Mouse (Mus musculus) lung, embryonic 14.5 days (tissue): ENCODE results near the gene Gng13. TPM values are rescaled to one million over a fixed set of nuclear protein-coding genes. Genes with fewer than 3 reads are reported as not detected.
A peak's percentile ranks its signal among the peaks of the same experiment; 100 is the strongest.

ENCODE experiments used
- ATAC-seq: fragments of 200-750 bp; cut with Nextera tagmentation; 2 replicates; pipeline ENCODE4 v1.8.0; 2017; ENCODE audit warnings: mild to moderate bottlenecking, moderate TSS enrichment, moderate library complexity; ENCODE audit not compliant: insufficient read depth
- DNase-seq: peaks from one replicate; pipeline ENCODE4 v3.0.0-alpha.2; 2015
- H3K27ac ChIP-seq: fragments of 300-500 bp; sonication (generic); 2 replicates; pipeline ENCODE4 v1.5.1; 2014; ENCODE audit warnings: low read depth, mild to moderate bottlenecking, moderate library complexity
- H3K27me3 ChIP-seq: fragments of 300-500 bp; sonication (generic); 2 replicates; pipeline ENCODE4 v1.6.1; 2014; ENCODE audit warnings: low read length, control low read depth; ENCODE audit not compliant: insufficient read depth
- H3K36me3 ChIP-seq: fragments of 300-500 bp; sonication (generic); 2 replicates; pipeline ENCODE4 v1.6.1; 2014; ENCODE audit warnings: control low read depth; ENCODE audit not compliant: insufficient read depth
- H3K4me1 ChIP-seq: fragments of 300-500 bp; sonication (generic); 2 replicates; pipeline ENCODE4 v1.6.1; 2014; ENCODE audit warnings: antibody characterized with exemption, control low read depth; ENCODE audit not compliant: insufficient read depth
- H3K4me2 ChIP-seq: fragments of 300-500 bp; sonication (generic); 2 replicates; pipeline ENCODE4 v1.6.1; 2014; ENCODE audit warnings: mild to moderate bottlenecking
- H3K4me3 ChIP-seq: fragments of 300-500 bp; sonication (generic); 2 replicates; pipeline ENCODE4 v1.5.1; 2014; ENCODE audit warnings: low read depth, low read length
- H3K9ac ChIP-seq: fragments of 300-500 bp; sonication (generic); 2 replicates; pipeline ENCODE4 v1.6.1; 2014
- H3K9me3 ChIP-seq: fragments of 300-500 bp; sonication (generic); 2 replicates; pipeline ENCODE4 v1.6.1; 2016; ENCODE audit warnings: low read depth, low read length, control low read depth
- CTCF ChIP-seq: IDR thresholded peaks from 2 replicates; pipeline ENCODE4 v1.5.1; 2016; ENCODE audit warnings: antibody characterized with exemption, low read depth
- WGBS: fragments of 180-500 bp; shearing (Covaris S2); extraction: QIAGEN DNeasy Blood & Tissue Kit; methylation state at CpG from one replicate; pipeline ENCODE4 v1.1.7; 2014; 5-methylcytosine and 5-hydroxymethylcytosine counted together
- polyA plus RNA-seq: library from polyadenylated mRNA; unstranded; fragments of >200 nt; fragmentation: Nextera tagmentation; extraction: Ambion mirVana; gene quantifications from 2 replicates; pipeline ENCODE4 v1.2.1, GENCODE M21; 2014

Gene Gng13
- polyA plus RNA-seq: 1.3 and 1.4 TPM in 2 replicates

- ATAC-seq (peak; percentile 57; the same call in 1 of the 2 replicates), DNase-seq (peak; percentile 62)
- H3K4me3 ChIP-seq: peak within 1 kb of the TSS; percentile 37
- H3K9ac ChIP-seq: peak within 1 kb of the TSS; percentile 41
- peaks cover 24% of the 10 kb centered on the region for H3K27me3 ChIP-seq
- H3K4me2 ChIP-seq: peak within 1 kb of the TSS; percentile 72
- 2% methylated on average over 45 of the region's 45 CpGs for WGBS
- H3K27ac ChIP-seq: no peak within 1 kb of the TSS
- no peaks in the 10 kb centered on the region for H3K9me3 ChIP-seq
- H3K4me1 ChIP-seq: 0 out of 2 replicates have a peak, but pooled peaks cover 2% of the 10 kb centered on the region
- peaks cover 33% of the 10 kb centered on the region for H3K36me3 ChIP-seq
- no peak for TF ChIP-seq CTCF
Measured at GRCm38 (mm10) chr17:25716711-25717637, at the start of gene Gng13. Gene Gng13 (plus strand): TSS chr17:25717171.

DNA sequence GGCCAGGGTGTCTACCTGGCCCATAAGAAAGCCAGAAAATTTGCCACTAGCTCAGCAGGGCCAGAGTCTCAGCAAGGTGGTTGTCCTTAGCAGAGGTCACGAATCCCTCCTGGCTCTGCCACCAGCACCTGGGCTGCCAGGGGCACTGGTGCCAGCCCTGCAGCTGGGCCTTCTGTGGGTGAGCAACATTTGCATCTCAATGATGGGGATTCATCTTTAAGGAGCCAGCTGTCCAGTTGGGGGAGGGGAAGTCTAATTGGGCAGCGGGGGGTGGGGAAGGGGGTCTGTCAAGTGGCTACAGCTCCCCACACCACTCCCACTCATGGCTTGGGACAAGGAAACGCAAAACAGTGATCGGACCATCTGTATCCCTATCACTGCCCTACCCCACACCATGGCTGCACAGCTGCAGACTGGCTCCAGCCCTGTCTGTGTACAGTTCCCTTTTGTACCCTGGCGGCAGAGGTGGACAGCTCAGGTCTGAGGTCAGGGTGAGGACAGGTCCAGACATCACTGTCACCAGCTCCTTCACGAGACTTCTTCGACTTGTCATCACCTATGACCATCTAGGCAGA, 48.4 kb upstream of the Gng13 start:
- no peak overlapping the region for H3K4me2 ChIP-seq
- no peaks in the 10 kb centered on the region for H3K9me3 ChIP-seq
- no peak for TF ChIP-seq CTCF
- ATAC-seq (no peak), DNase-seq (no peak)
- no peak overlapping the region for H3K9ac ChIP-seq
- 74% methylated on average over 7 of the region's 7 CpGs for WGBS
- H3K27me3 ChIP-seq: no peaks in the 10 kb centered on the region
- no peaks in the 10 kb centered on the region for H3K36me3 ChIP-seq
- no peaks in the 10 kb centered on the region for H3K4me1 ChIP-seq
- no peak overlapping the region for H3K27ac ChIP-seq
- H3K4me3 ChIP-seq: no peak overlapping the region

DNA sequence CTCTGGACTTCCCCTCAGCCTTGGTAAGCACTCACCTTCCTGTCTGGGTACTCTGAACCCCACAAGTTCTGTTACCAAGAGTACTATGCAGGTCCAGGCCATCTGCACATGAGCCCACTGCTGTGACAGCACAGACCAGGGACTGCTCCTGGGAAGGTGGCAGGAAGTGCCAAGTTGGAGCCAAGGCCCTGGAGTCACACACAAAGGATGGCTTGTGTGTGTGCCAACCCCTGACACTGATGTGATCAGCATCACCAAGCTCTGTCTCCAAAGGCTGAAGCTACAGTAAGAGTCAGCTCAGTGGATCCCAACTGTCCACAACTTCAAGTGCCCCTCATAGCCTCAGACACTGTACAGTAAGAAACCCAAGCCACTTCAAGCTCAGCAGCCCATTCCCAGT, 44.0 kb upstream of the Gng13 start:
- no peaks in the 10 kb centered on the region for H3K36me3 ChIP-seq
- no peak overlapping the region for H3K4me2 ChIP-seq
- H3K9ac ChIP-seq: no peak overlapping the region
- TF ChIP-seq CTCF: no peak
- no peaks in the 10 kb centered on the region for H3K4me1 ChIP-seq
- H3K4me3 ChIP-seq: no peak overlapping the region
- H3K27me3 ChIP-seq: no peaks in the 10 kb centered on the region
- DNase-seq: no peak
- no peak for ATAC-seq
- no peaks in the 10 kb centered on the region; the same call in 1 of the 2 replicates for H3K9me3 ChIP-seq
- H3K27ac ChIP-seq: no peak overlapping the region

GRCm38 (mm10) chr17:25677969-25678368, 39.0 kb upstream of the Gng13 start:
- H3K9me3 ChIP-seq: no peaks in the 10 kb centered on the region; the same call in 1 of the 2 replicates
- no peak for TF ChIP-seq CTCF
- H3K27me3 ChIP-seq: no peaks in the 10 kb centered on the region
- no peaks in the 10 kb centered on the region for H3K4me1 ChIP-seq
- no peak for DNase-seq
- 66% methylated on average over 6 of the region's 6 CpGs for WGBS
- H3K4me3 ChIP-seq: no peak overlapping the region
- H3K36me3 ChIP-seq: no peaks in the 10 kb centered on the region
- H3K4me2 ChIP-seq: no peak overlapping the region
- no peak for ATAC-seq
- H3K9ac ChIP-seq: no peak overlapping the region
- no peak overlapping the region for H3K27ac ChIP-seq

DNA sequence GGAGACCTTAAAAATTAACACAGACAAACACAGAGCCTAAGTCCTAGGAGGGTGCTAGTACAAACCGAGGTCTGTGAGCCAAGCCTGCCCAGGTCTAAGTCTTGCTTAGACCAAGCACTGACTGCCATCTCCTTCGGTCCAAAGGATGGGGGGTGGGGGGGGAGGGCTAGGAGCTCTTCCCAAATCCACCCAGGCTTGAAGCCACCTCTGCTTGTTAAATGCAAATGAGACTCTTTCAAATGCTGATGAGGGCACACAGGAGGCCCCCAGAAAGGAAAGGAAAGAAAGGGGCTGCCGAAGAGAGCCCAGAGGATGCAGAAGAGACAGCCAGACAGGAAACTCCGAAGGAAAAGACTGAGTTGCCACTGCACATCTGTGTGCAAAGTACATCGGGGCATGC, 37.2 kb upstream of the Gng13 start:
- H3K9me3 ChIP-seq: no peaks in the 10 kb centered on the region; the same call in 1 of the 2 replicates
- no peaks in the 10 kb centered on the region for H3K27me3 ChIP-seq
- no peak for ATAC-seq
- no peak overlapping the region for H3K27ac ChIP-seq
- H3K4me2 ChIP-seq: no peak overlapping the region
- no peaks in the 10 kb centered on the region for H3K4me1 ChIP-seq
- no peaks in the 10 kb centered on the region for H3K36me3 ChIP-seq
- H3K4me3 ChIP-seq: no peak overlapping the region
- DNase-seq: no peak
- no peak for TF ChIP-seq CTCF
- 23% methylated on average over 5 of the region's 5 CpGs for WGBS
- no peak overlapping the region for H3K9ac ChIP-seq

DNA sequence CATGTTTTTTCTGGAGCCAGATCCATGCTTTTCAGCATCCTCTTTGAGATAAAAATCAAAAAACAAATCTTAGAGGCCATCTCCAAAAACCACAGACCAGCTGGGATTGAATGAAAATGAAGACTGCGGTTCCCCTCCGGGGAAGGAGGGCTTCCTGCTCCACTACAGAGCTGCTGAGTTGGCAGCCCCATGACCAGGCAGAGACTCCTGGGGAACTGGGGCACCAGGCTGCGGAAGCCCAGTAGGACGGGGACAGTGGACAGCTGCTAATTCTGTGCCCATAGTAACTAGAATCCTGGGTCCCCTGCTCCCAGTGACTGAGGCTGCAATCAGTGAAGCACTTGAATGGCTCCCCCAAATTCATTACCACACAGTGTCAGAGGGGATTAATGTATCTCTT, 35.3 kb upstream of the Gng13 start:
- no peak for TF ChIP-seq CTCF
- 75% methylated on average over 4 of the region's 4 CpGs for WGBS
- H3K9ac ChIP-seq: no peak overlapping the region
- no peak overlapping the region for H3K4me3 ChIP-seq
- H3K4me1 ChIP-seq: no peaks in the 10 kb centered on the region
- no peaks in the 10 kb centered on the region for H3K9me3 ChIP-seq
- ATAC-seq (no peak), DNase-seq (no peak)
- no peak overlapping the region for H3K4me2 ChIP-seq
- no peak overlapping the region for H3K27ac ChIP-seq
- no peaks in the 10 kb centered on the region for H3K36me3 ChIP-seq
- no peaks in the 10 kb centered on the region; the same call in 1 of the 2 replicates for H3K27me3 ChIP-seq

DNA sequence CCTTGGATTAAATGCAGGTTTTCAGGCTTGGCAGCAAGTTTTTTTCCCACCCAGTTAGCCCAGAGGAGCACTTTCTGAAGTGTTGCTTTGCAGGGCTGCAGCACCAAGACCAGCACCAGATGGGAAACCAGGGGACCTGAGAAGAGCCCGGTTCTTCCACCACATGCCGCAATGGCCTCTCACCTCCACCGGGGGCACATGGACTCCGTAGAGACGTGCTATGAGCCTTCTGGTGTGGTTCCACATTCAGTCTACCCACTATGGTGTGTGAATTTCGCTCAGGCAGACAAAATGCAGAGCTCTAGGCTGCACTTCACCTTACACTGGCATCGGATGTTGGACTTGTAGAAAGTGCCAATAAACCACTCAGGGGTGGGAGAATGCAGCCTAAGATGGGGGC, 30.6 kb upstream of the Gng13 start:
- Histone ChIP-seq H3K9ac (no peak overlapping the region), H3K4me3 (no peak overlapping the region), H3K9me3 (no peaks in the 10 kb centered on the region), H3K4me2 (no peak overlapping the region), H3K27ac (no peak overlapping the region), H3K27me3 (no peaks in the 10 kb centered on the region; the same call in 1 of the 2 replicates), H3K4me1 (no peaks in the 10 kb centered on the region), H3K36me3 (no peaks in the 10 kb centered on the region)
- peak; percentile 54 for TF ChIP-seq CTCF
- peak; percentile 43 for DNase-seq
- ATAC-seq: no peak
- WGBS: 37% methylated on average over 7 of the region's 7 CpGs
